Mouse (Mus musculus) testis, adult 2 months (tissue): ENCODE results near the gene Tmem202. TPM values are rescaled to one million over a fixed set of nuclear protein-coding genes. Genes with fewer than 3 reads are reported as not detected.

Experiments used
- H3K27ac ChIP-seq: fragments of 200-500 bp; 2 replicates; pipeline ENCODE4 v1.5.1; 2012; ENCODE audit warnings: low read depth, low read length; ENCODE audit not compliant: control insufficient read depth, insufficient read depth
- H3K27me3 ChIP-seq: fragments of 200-500 bp; 2 replicates; pipeline ENCODE4 v1.6.1; 2012; ENCODE audit warnings: mild to moderate bottlenecking, low read length, moderate library complexity; ENCODE audit not compliant: control insufficient read depth, insufficient read depth
- H3K36me3 ChIP-seq: fragments of 200-500 bp; 2 replicates; pipeline ENCODE4 v1.6.1; 2012; ENCODE audit warnings: mild to moderate bottlenecking, low read length; ENCODE audit not compliant: control insufficient read depth, insufficient read depth
- H3K4me1 ChIP-seq: fragments of 200-500 bp; 2 replicates; pipeline ENCODE4 v1.6.1; 2012; ENCODE audit warnings: low read length; ENCODE audit not compliant: control insufficient read depth, insufficient read depth
- H3K4me3 ChIP-seq: fragments of 200-500 bp; 2 replicates; pipeline ENCODE4 v1.5.1; 2012; ENCODE audit warnings: low read depth, mild to moderate bottlenecking, low read length, moderate library complexity, mixed read lengths; ENCODE audit not compliant: control insufficient read depth
- CTCF ChIP-seq: fragments of 200-500 bp; IDR thresholded peaks from 2 replicates; pipeline ENCODE4 v1.5.1; 2012; ENCODE audit warnings: low read depth, mild to moderate bottlenecking, inconsistent platforms, low read length, moderate library complexity; ENCODE audit not compliant: control insufficient read depth, insufficient read depth, insufficient replicate concordance
- POLR2A ChIP-seq: fragments of 200-500 bp; IDR thresholded peaks from 2 replicates; pipeline ENCODE4 v1.6.1; 2012; ENCODE audit warnings: low read depth, mild to moderate bottlenecking, inconsistent platforms, low read length, moderate library complexity; ENCODE audit not compliant: control insufficient read depth
- polyA plus RNA-seq: library from polyadenylated mRNA; depleted of rRNA; stranded (reverse); fragments of >200 nt; gene quantifications from 2 replicates; pipeline ENCODE4 v1.2.3, GENCODE M21; 2012; rRNA removed

Tmem202 gene
- polyA plus RNA-seq, result 66.9 and 71.6 TPM in 2 replicates

DNA sequence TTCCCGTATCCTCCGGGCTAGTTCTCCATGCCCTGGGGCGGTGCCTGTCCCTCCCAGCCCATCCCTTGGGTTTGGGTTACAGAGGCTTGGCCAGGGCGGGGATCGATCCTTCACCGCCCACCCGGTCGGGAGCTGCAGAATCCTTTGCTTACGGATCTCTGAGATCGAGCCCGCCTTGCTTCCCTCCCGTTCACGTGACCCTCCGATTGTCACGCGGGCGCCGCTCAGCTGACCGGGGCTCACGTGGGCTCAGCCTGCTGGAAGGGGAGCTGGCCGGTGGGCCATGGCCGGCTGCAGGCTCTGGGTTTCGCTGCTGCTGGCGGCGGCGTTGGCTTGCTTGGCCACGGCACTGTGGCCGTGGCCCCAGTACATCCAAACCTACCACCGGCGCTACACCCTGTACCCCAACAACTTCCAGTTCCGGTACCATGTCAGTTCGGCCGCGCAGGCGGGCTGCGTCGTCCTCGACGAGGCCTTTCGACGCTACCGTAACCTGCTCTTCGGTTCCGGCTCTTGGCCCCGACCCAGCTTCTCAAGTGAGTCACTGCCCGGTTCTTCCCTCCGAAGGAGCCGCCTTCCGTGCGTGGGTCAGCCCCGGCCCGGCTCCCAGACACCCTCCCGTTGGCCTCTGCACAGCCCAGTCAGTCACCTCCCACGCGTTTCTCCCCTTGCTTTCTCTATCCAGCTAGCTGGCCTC, at the start of gene Tmem202, which contains the start of gene Hexa:
Gene Tmem202 (minus strand): TSS at position 407 of the 697 bp plus-strand sequence.
Gene Hexa (plus strand): TSS at position 100 of the 697 bp plus-strand sequence.
- no peaks in the 10 kb centered on the region for H3K27me3 ChIP-seq
- no peaks in the 10 kb centered on the region for H3K36me3 ChIP-seq
- H3K27ac ChIP-seq, result peak within 1 kb of the TSS; percentile 94
- TF ChIP-seq CTCF, result no peak
- TF ChIP-seq POLR2A, result peak; percentile 68
- H3K4me3 ChIP-seq, result peak within 1 kb of the TSS; percentile 98
- H3K4me1 ChIP-seq, result peaks cover 13% of the 10 kb centered on the region

DNA sequence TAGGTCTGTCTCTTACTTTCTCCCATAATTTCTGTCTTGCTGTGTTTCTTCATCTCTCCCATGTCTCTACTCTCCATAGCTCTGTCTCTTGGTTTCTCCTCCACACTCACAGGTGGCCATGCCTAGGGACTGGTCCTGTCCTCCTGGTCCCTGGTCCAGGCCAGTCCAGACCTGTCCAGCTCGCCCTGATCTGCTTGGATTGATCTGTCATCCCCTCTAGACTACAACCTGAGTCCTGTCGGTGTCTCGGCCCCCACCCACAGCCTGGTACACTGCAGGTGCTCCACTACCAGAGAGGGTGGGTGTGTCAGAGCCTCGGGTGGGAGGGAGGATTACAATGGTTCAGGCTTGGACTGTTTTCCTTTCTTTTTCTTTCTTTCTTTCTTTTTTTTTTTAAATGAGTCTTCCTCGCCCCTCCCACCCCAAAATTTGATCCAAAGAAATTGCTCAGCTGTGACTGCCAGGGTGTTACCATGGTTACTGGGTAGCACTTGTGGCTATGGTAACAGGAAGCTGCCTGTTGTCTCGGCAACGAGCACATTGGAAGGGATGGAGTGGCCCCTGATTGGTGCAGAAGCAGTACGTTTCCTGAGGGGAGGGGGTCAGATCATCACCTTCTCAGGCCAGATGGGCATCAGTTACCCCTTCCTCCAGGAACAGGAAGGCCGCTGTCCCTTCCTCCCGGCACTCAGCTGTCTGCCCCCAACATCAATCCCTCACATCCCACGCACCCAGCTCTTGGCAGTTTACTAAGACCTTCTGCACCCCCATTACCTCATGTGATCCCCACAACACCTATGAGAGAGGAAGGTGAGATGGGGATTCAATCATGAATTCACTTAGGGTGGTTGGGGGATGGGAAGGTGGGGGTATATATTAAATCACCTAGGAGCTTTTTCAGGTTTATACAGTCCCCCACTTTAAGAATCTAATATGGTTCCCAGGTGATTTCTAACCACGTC, 49.3 kb upstream of the Tmem202 start:
- no peak overlapping the region for H3K27ac ChIP-seq
- H3K4me3 ChIP-seq, result peak overlapping the region; percentile 74
- no peaks in the 10 kb centered on the region for H3K36me3 ChIP-seq
- TF ChIP-seq CTCF (no peak), POLR2A (no peak)
- no peaks in the 10 kb centered on the region for H3K27me3 ChIP-seq
- H3K4me1 ChIP-seq, result peaks cover 2% of the 10 kb centered on the region; the same call in 1 of the 2 replicates

DNA sequence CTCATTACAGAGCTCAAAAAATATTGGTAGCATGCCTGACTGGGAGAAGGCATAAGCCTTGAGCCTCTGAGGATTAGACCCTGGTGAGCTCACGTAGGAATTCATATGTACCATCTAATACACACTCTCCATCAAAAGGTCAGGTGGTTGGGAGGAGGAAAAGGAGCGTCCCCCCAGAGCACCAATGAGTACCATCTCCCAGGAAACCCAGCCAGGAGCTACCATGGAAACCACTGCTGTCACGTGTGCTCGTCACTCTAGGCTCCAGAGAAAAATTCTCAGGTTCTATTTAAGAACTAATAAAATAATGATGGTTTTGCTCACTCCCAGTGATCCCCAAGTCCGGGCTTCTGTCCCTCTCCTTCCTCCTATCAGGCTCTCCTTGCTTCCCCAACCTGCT, 48.6 kb upstream of the Tmem202 start:
- Histone ChIP-seq H3K4me1 (peaks cover 2% of the 10 kb centered on the region; the same call in 1 of the 2 replicates), H3K27me3 (no peaks in the 10 kb centered on the region), H3K4me3 (no peak overlapping the region; the same call in 1 of the 2 replicates), H3K36me3 (no peaks in the 10 kb centered on the region), H3K27ac (no peak overlapping the region)
- TF ChIP-seq POLR2A (no peak), CTCF (no peak)

DNA sequence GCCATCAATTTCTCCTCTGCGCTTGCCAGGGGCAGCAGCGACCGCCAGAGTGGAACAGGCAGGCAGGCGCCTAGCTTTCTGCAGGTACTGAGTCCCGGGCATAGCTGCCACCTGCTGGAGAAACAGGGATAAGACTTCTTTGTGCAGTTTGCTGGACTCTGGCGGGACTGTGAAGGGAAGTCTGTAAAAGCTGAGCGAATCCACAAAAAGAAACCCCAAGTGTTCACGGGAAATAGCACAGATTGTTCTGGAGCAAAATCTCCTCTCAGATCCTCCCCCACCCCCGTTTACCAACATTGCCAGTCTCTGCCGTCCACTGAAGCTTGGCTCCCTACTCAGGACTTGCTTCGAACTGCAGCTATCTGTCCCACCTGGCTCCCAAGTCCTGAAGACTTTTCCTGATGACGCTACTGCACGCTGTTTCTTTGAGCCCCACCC, 45.2 kb upstream of the Tmem202 start:
- no peak overlapping the region for H3K27ac ChIP-seq
- H3K36me3 ChIP-seq, result no peaks in the 10 kb centered on the region
- H3K4me1 ChIP-seq, result no peaks in the 10 kb centered on the region; the same call in 1 of the 2 replicates
- H3K27me3 ChIP-seq, result no peaks in the 10 kb centered on the region
- TF ChIP-seq POLR2A, result no peak
- peak; percentile 71 for TF ChIP-seq CTCF
- H3K4me3 ChIP-seq, result no peak overlapping the region

DNA sequence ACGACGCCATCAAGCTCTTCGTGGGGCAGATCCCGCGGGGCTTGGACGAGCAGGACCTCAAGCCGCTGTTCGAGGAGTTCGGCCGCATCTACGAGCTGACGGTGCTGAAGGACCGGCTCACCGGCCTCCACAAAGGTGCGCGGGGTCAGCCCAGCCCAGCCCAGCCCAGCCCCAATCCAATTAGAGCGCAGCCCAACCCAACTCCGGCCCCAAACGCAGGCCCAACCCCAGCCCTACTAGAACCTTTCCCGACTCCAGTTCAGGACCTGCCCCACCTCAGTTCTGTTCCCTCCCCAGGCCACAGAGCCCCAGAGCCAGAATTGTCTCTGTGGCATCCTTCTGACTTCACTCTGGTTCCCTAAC, 38.8 kb upstream of the Tmem202 start:
- Histone ChIP-seq H3K27ac (no peak overlapping the region), H3K27me3 (no peaks in the 10 kb centered on the region)

DNA sequence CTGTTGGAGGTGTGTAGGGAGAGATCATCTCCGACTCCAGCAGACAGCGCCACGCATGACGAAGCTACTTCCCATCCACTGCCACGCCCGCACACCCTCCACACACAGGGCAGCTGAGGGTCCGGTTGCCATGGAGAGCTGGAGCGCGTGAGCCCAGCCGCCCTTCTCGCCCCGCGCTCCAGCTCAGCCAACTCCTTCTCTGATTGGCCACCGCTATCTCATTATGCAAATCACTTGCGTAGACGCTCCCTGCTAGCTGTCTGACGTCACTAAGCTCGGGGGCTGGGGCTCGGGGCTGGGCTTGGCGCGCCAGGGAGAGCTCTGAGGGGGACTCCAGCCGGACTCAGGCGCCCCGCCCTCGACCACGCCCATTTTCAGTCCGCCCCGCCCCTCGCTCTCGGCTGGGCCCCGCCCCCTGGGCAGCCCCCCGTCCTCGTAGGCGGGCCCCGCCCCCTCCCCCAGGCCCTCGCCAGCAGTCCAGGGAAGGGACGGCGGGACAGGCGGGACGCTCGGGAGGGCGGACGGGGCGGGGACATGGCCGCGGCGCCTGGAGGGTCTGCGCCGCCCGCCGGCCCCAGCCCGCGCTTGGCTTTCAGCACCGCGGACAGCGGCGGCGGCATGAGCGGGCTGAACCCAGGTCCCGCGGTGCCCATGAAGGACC, 38.3 kb upstream of the Tmem202 start, which contains the start of gene Celf6:
Gene Celf6 (plus strand): TSS at position 74 of the 661 bp plus-strand sequence.
- Histone ChIP-seq H3K36me3 (no peaks in the 10 kb centered on the region), H3K27ac (peak within 1 kb of the TSS; percentile 52), H3K4me3 (peak within 1 kb of the TSS; percentile 92), H3K27me3 (no peaks in the 10 kb centered on the region), H3K4me1 (peaks cover 6% of the 10 kb centered on the region; the same call in 1 of the 2 replicates)
- TF ChIP-seq CTCF, result no peak
- peak; percentile 89; the same call in 1 of the 2 replicates for TF ChIP-seq POLR2A

More for the DNA sequence above, 38.8 kb upstream of the Tmem202 start:
- no peaks in the 10 kb centered on the region for H3K36me3 ChIP-seq
- TF ChIP-seq POLR2A (0 out of 2 replicates have a peak, but pooled peaks have one; percentile 6), CTCF (no peak)
- peak overlapping the region; percentile 89 for H3K4me3 ChIP-seq
- H3K4me1 ChIP-seq, result peaks cover 6% of the 10 kb centered on the region; the same call in 1 of the 2 replicates

DNA sequence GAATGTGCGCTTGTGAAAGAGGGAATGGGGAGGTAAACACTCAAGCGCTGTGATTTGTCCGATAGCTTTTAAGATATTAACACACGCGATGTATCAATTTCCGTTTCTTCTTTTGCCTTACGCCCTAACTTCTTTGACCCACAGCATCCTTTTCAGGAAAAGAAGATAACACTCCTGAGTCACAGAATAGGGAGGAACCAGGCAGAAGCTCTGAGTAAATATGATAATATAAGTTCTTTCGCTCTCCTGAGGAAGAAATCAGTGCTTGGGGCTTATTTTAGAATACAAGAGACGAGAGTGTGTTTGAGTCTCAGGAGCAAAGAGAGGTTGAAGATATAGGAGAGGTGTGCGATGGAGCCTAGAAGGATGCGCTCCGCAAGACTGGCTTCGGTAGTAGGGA, 37.8 kb upstream of the Tmem202 start:
- Histone ChIP-seq H3K27ac (peak overlapping the region; percentile 52), H3K4me3 (peak overlapping the region; percentile 92), H3K36me3 (no peaks in the 10 kb centered on the region), H3K4me1 (peaks cover 6% of the 10 kb centered on the region; the same call in 1 of the 2 replicates), H3K27me3 (no peaks in the 10 kb centered on the region)
- TF ChIP-seq CTCF (no peak), POLR2A (no peak)
